Mouse (Mus musculus): ENCODE data around the gene Zscan2. TPM values are rescaled to one million over a fixed set of nuclear protein-coding genes. Genes with fewer than 3 reads are reported as not detected.

The Zscan2 gene
- polyA plus RNA-seq (2012; rRNA removed): 1.4 and 1.7 TPM in 2 replicates

GRCm38 (mm10) chr7:80860729-80861274 is at the start of gene Zscan2:
Gene Zscan2 (plus strand): TSS chr7:80860920.

GRCm38 (mm10) chr7:80825843-80826403 is 34.8 kb upstream of the Zscan2 start, which contains the start of gene Iqgap1:
Gene Iqgap1 (minus strand): TSS chr7:80825974.

GRCm38 (mm10) chr7:80900944-80901501 is 40.3 kb downstream of the Zscan2 start, which contains the start of gene Wdr73:
Gene Wdr73 (minus strand): TSS chr7:80901269.

GRCm38 (mm10) chr7:80904921-80905515 is 44.3 kb downstream of the Zscan2 start, which contains the start of gene Nmb:
Gene Nmb (minus strand): TSS chr7:80905076.

Other genes with a start within 250 kb of the Zscan2 start
- gene Crtc3, start 172.0 kb upstream of the Zscan2 start, polyA plus RNA-seq (2012; rRNA removed): 1.5 and 2.0 TPM in 2 replicates
- gene Iqgap1, start 34.9 kb upstream of the Zscan2 start, polyA plus RNA-seq (2012; rRNA removed): 5.3 and 6.4 TPM in 2 replicates
- gene Wdr73, start 40.3 kb downstream of the Zscan2 start, polyA plus RNA-seq (2012; rRNA removed): 9.7 and 12.0 TPM in 2 replicates
- gene Nmb, start 44.2 kb downstream of the Zscan2 start, polyA plus RNA-seq (2012; rRNA removed): 1.1 and 1.2 TPM in 2 replicates
- 56.0 and 56.5 TPM in 2 replicates for gene Sec11a, start 86.9 kb downstream of the Zscan2 start, polyA plus RNA-seq (2012; rRNA removed)
- 7.0 and 9.7 TPM in 2 replicates for gene Zfp592, start 132.8 kb downstream of the Zscan2 start, polyA plus RNA-seq (2012; rRNA removed)
- gene Alpk3, start 196.7 kb downstream of the Zscan2 start, polyA plus RNA-seq (2012; rRNA removed): 0.06 and 0.07 TPM in 2 replicates

Data from liver, embryonic 14 days (tissue).